Mouse (Mus musculus): ENCODE results near the gene Samd4.
"Not testable (repeated sequence)": the region's sequence is repeated elsewhere in the genome, so short reads cannot be mapped to it uniquely, and the experiment has no call there.

Samd4 gene

GRCm38 (mm10) chr14:47105174-47105557 is 222.5 kb downstream of the Samd4 start:
- DNase-seq (ENCODE audit: low read depth, low spot score) = peak; percentile 14

GRCm38 (mm10) chr14:47105755-47106154 is 223.1 kb downstream of the Samd4 start:
- DNase-seq (ENCODE audit: low read depth, low spot score) = peak; percentile 26

GRCm38 (mm10) chr14:47107461-47107860 is 224.8 kb downstream of the Samd4 start:
- DNase-seq (ENCODE audit: low read depth, low spot score) = no peak

GRCm38 (mm10) chr14:47110391-47110790 is 227.7 kb downstream of the Samd4 start:
- DNase-seq (ENCODE audit: low read depth, low spot score) = not testable (repeated sequence)

- DNase-seq (ENCODE audit: low read depth, low spot score) = no peak
Measured at GRCm38 (mm10) chr14:47111341-47111740, 228.7 kb downstream of the Samd4 start.

GRCm38 (mm10) chr14:47115154-47115553 is 232.5 kb downstream of the Samd4 start:
- no peak for DNase-seq (ENCODE audit: low read depth, low spot score)

GRCm38 (mm10) chr14:47116062-47116762 is 233.6 kb downstream of the Samd4 start:
- DNase-seq (ENCODE audit: low read depth, low spot score) = no peak

- no peak for DNase-seq (ENCODE audit: low read depth, low spot score)
Measured at GRCm38 (mm10) chr14:47117522-47117921, 234.9 kb downstream of the Samd4 start.

- DNase-seq (ENCODE audit: low read depth, low spot score) = no peak
Measured at GRCm38 (mm10) chr14:47127987-47128386, 245.3 kb downstream of the Samd4 start.

GRCm38 (mm10) chr14:47133948-47134347 is 251.3 kb downstream of the Samd4 start:
- DNase-seq (ENCODE audit: low read depth, low spot score) = no peak

GRCm38 (mm10) chr14:47136637-47137036 is 254.0 kb downstream of the Samd4 start:
- DNase-seq (ENCODE audit: low read depth, low spot score) = no peak

GRCm38 (mm10) chr14:47138853-47139252 is 256.2 kb downstream of the Samd4 start:
- DNase-seq (ENCODE audit: low read depth, low spot score) = no peak

- DNase-seq (ENCODE audit: low read depth, low spot score) = no peak
Measured at GRCm38 (mm10) chr14:47144326-47144725, 261.7 kb downstream of the Samd4 start.

GRCm38 (mm10) chr14:47151306-47151705 is 268.7 kb downstream of the Samd4 start:
- DNase-seq (ENCODE audit: low read depth, low spot score) = no peak

- DNase-seq (ENCODE audit: low read depth, low spot score) = no peak
Measured at GRCm38 (mm10) chr14:47154303-47154702, 271.6 kb downstream of the Samd4 start.

All from CD4-positive, CD25-positive, alpha-beta regulatory T cell, adult 2 months (primary cell).